Mouse (Mus musculus) retina, postnatal 1 day (tissue): ENCODE measurements around the gene Bscl2.

Experiments
- DNase-seq: peaks from one replicate; pipeline ENCODE4 v3.0.0-alpha.2; 2012

Bscl2 gene

DNA sequence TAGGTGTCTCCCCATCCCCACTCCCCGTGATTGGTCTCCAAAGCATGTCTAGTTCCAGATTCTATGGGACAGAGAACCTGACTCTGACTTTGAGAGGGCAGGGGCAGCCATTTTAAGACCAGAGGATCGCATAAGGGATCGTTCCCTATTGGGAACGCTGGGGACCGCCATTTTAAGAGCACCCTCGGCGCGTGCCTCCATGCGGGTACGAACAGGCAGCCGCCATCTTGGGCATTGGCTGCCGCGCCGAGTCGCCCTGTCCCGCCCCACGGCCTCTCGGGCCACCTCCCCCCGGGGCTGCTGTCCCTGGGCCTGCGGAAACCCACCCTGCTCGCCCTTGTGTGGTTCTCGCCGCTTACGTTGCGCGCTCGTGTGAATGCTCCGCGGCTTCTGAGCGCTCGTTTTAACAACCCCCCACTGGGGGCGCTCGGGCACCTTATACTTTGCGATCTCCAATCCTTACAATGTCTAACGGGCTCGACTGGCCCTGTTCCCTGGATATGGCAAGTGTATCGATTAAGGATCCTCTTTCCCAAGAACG lies at the start of gene Bscl2:
TSS of gene Bscl2 (plus strand) at position 217 of the 541 bp plus-strand sequence.
- peak; percentile 94 for DNase-seq

DNA sequence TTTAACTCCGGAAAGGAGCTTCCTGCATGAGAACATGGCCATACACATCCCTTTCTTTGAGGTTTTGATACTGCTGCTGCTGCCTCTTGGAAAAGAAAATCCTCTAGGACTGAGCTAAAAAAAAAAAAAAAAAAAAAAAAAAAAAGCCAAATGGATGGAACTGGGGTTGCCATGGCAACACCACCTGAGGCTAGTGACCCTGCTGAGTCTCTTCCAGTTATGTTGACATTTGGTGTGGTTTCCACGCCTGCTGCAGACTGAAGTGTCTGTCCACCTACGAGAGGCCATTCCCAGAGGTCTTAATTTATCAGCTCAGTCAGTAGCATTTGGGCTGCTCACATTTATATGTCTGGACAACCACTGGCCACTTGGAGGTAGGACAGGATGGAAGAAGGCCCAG lies 48.7 kb upstream of the Bscl2 start:
- peak; percentile 80 for DNase-seq

DNA sequence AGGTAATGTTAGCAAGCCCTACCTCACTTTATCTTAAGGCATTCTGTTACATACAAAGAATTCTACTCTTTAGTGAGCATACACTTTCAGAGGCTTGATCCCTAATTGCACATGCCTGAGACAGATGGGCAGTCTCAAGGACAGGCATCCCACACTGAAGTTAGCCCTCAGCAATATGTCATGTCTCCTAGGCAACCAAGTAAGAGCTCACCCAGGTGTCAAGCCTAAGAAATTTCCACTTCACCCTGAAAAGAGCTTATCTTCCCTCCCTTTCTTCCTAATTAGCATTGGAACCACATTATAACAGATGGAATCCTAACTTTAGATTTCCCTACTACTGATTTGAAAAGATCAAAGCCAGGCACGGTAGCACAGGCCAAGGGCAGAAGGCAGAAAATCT lies 48.1 kb upstream of the Bscl2 start:
- no peak for DNase-seq

DNA sequence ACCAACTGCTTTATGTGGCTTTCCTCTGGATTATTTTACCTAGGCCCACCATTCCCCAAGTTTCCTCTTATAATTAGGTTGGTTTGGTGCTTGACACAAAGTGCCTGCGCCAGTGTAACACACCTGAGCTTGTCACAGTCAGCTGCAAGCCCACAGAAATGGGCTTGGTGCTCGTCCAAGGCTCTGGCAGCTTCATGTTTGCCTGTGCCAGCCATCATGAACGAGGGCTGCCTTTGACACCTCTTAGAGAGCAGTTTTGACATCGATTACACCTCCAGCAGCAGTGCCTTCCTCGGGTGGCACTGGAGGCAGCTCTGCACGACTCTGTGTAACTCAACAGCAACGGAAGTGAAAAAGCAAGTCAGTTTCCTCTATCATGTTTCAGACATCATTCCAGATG lies 47.1 kb upstream of the Bscl2 start:
- DNase-seq = no peak

DNA sequence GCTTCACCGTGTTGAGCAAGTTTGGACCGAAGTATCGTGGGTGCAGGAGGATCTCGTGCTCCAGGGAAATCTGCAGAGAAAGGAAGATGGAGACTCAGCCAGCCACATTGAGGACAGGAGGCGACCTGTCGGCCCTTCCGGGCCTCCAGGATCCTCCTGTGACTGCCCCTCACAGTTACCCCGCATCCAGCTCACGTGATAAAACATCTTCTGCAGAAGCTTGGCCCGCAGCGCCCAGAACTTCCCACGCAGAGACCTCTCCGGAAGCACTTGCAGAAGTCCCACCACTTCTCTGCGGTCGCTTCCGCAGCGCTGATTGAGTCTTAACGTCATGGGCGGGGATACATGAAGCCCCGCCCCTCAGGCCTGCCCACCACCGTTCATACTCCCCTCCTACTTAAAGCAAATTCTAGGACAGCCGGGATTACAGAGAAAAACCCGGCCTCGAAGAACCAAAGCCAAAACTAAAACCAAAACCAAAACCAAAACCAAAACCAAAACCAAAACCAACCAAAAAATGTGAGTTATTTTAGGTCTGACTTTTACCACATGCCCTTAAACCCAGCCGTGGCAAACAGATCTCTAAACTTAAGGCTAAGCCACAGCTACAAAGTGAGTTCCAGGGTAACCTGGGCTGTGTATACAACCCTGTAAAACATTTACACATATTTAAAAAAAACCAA lies 38.9 kb upstream of the Bscl2 start, which contains the start of gene Polr2g:
TSS of gene Polr2g (minus strand) at position 314 of the 683 bp plus-strand sequence.
- peak; percentile 95 for DNase-seq

- no peak for DNase-seq
These were observed 38.3 kb upstream of the Bscl2 start for GRCm38 (mm10) chr19:8798947-8799315.

- DNase-seq = peak; percentile 99
These were observed 35.0 kb upstream of the Bscl2 start, which contains the start of gene Zbtb3 for GRCm38 (mm10) chr19:8802130-8802821. Zbtb3 (plus strand) TSS chr19:8802555.

DNA sequence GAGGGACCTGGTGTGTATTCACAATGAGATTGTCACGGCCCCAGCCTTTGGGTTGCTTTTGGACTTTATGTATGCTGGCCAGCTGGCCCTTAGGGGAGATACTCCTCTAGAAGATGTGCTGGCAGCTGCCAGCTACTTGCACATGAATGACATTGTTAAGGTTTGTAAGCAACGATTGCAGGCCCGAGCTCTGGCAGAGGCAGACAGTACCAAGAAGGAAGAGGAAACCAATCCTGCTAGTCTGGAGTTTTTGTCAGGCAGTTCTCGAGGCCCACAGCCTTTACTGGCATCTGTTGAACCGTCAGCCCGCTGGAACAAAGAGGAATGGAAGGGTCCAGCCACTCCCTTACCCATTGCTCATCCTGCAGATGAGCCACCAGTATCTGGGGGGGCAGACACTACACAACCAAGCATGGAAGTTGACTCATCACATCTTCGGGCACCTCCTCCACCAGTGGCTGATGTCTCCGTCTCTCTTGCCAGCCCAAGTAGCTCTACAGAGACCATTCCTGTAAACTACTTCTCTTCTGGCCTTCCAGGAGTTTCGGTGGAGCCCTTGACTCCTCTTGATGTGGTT lies 34.0 kb upstream of the Bscl2 start:
- DNase-seq = no peak

DNA sequence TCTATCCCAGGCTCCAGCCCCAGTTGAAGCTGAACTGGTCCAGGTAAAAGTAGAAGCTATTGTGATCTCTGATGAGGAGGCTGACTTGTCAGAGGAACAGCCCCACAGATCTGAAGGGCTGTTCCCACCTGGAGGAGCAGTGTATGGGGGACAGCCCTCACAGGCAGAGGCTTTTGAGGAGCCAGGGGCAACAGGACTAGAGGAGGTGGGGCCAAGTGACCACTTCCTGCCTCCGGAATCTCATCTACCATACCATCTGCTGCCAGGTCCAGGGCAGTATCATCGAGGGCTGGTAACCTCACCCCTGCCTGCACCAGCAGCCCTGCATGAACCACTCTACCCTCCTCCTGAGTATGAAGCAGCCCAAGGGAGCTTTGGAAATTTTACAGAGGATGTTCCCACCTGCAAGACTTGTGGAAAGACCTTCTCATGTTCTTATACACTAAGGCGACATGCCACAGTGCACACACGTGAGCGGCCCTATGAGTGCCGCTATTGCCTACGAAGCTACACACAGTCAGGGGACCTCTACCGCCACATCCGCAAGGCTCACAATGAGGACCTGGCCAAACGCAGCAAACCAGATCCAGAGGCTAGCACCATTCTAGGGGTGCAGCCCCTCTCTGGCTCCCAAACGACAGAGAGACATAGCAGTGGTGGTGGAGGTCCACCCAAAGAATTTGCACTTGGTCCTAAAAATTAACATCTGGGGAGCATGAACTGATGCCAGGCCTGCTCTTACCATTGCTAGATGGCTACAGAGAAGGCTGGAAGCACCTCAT lies 33.2 kb upstream of the Bscl2 start:
- no peak for DNase-seq

DNA sequence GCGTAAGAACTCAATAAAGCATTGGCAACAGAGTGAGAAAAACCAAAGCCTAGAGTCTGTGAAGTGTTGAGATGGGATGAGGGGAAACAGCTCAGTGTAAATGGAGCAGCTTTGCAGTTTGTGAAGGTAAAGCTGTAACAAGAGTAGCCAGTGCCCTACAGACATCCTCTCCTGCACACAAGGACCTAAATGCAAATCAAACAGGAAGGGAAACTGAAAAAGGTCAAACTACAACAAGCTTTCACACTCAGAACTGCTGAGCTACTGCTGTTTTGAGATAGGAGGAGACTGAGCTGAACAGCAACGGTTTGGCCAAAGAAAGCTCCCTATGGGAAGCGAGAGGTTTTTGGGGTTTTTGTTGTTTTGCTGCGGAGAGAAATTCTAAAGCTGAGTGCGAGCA lies 30.5 kb upstream of the Bscl2 start:
- DNase-seq = no peak

DNA sequence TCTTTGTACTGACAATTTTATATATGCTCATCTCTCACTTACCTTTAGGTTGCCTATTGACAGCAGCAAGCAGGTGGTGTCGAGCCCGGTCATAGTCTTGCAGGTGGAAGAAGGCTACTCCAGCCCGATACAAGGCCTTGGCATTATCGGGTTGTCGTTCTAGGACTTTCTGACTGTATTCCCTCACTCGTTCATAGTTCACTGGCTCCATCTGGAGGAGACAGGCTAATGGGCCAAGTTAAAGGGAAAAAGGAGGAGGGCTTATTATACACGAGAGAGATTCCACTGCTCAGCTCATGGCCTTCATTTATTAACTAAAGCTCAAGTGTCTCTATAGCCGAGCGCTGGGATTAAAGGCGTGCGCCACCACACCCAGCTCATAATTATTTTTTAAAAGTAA lies 21.5 kb upstream of the Bscl2 start:
- peak; percentile 61 for DNase-seq

DNA sequence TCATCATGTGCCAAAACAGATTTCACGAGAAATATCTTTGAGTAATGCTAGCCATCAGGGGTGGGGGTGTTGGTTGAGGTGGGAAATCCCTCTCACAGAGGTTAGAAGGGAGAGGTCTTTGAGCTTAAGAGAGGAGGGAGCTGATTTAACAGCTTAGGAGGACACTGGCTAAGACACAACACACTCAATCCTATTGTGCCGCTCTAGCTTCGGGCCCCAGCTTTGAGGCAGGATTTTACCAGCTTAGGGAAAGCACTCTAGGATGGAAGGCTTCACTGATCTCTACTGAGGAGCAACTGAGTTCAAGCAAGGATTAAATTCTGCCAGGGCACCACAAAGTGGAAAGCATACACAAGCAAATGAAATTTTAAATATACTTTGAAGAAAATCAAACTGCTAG lies 20.3 kb upstream of the Bscl2 start:
- DNase-seq = peak; percentile 82

GRCm38 (mm10) chr19:8818301-8818798 lies 18.9 kb upstream of the Bscl2 start:
- DNase-seq = no peak

GRCm38 (mm10) chr19:8818801-8819595 lies 18.3 kb upstream of the Bscl2 start, which contains the start of gene Ttc9c:
Ttc9c (minus strand) TSS chr19:8819333.
- peak; percentile 100 for DNase-seq

DNA sequence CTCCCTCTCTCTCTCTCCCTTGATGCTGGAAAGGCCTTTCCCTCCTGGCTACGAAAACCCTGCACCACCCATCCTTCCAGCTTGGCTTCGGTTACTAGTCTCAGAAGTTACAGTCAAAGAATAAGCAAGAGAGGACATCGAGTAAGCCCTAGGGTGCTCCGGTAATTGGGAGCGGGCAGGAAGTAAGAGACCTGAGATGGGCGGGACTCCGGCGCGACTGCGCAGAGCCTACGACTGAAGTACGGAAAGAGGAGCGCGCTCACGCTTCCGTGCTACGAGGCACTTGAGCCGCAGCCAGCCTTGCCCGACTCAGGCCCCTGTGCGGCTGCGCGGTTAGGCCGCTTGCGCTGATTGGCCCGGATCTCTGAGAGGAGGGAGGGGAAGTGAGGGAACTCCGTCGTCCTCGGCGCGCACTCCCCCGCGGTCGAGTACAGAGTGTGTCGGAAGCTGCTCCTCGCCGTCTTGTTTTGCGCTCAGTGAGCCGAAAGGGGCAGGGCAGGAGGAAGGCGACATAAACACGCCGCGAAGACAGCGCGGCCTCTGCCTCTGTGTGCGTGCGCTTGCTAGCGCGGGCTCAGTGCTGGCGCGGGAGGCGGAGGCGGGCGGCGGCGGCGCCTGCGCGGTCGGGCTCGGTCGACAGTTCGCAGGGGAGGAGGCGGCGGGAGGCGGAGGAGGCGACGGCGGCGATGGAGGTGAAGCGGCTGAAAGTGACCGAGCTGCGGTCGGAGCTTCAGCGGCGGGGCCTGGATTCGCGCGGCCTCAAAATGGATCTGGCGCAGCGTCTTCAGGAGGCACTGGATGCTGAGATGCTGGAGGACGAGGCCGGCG lies 17.5 kb upstream of the Bscl2 start, which contains the start of gene Hnrnpul2:
TSS of gene Hnrnpul2 (plus strand) at position 415 of the 828 bp plus-strand sequence.
- peak; percentile 99 for DNase-seq

DNA sequence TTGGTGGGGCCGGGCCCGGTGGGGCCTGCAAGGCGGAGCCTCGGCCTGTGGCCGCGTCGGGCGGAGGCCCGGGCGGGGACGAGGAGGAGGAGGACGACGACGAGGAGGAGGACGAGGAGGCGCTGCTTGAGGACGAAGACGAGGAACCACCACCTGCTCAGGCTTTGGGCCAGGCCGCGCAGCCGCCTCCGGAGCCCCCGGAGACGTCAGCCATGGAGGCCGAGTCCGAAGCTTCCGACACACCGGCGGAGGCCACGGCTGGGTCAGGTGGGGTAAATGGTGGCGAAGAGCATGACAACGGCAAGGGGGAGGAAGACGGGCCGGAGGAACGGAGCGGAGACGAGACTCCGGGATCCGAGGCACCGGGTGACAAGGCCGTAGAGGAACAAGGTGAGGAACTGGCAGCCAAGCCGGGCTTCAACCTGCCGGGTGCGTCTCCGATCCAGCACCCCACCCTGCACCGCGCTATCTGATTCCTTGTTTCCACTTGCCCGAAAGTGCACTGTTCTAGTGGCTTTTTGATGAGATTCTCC lies 16.8 kb upstream of the Bscl2 start:
- DNase-seq = no peak

- no peak for DNase-seq
These were observed 16.1 kb upstream of the Bscl2 start for GRCm38 (mm10) chr19:8821146-8821545.

- DNase-seq = no peak
These were observed 14.6 kb upstream of the Bscl2 start for GRCm38 (mm10) chr19:8822696-8823095.

- no peak for DNase-seq
These were observed 7.6 kb upstream of the Bscl2 start, which contains the start of gene AC129217.1 for GRCm38 (mm10) chr19:8829660-8830059. AC129217.1 (plus strand) TSS chr19:8829773.

DNA sequence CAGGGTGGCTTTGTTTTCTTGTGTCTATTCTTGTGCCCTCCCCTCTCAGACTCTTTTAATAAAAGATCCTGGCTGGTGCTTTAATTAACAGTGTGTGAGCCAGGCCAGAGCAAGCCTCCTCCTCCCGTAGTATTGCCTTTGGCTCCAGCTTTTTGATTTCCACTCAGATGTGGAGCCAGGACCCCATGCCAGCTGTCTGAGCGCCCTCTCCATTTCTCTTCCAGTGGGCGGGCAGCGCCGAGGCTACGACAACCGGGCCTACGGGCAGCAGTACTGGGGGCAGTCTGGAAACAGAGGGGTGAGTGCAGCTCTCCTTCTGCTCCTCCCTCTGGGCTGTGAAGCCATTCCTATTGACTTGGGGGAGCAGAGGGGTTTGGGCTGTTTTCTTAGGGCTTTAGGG lies 6.6 kb upstream of the Bscl2 start:
- no peak for DNase-seq
